Mouse (Mus musculus) forebrain, postnatal 0 days (tissue): ENCODE measurements around the gene Tecpr1. TPM values are rescaled to one million over a fixed set of nuclear protein-coding genes. Genes with fewer than 3 reads are reported as not detected.

Experiments
- ATAC-seq: fragments of 200-750 bp; cut with Nextera tagmentation; 2 replicates; pipeline ENCODE4 v1.8.0; 2017; ENCODE audit warnings: mild to moderate bottlenecking, moderate library complexity
- DNase-seq: peaks from one replicate; pipeline ENCODE4 v3.0.0-alpha.2; 2015
- H3K27ac ChIP-seq: fragments of 300-500 bp; sonication (generic); 2 replicates; pipeline ENCODE4 v1.5.1; 2014; ENCODE audit warnings: low read depth, mild to moderate bottlenecking, antibody characterized with exemption, low read length, moderate library complexity, mixed read lengths
- H3K27me3 ChIP-seq: fragments of 300-500 bp; sonication (generic); 2 replicates; pipeline ENCODE4 v1.6.1; 2014; ENCODE audit warnings: mild to moderate bottlenecking, low read length, mixed read lengths; ENCODE audit not compliant: insufficient read depth
- H3K36me3 ChIP-seq: fragments of 300-500 bp; sonication (generic); 2 replicates; pipeline ENCODE4 v1.6.1; 2014; ENCODE audit warnings: mild to moderate bottlenecking, moderate library complexity; ENCODE audit not compliant: insufficient read depth
- H3K4me1 ChIP-seq: fragments of 300-500 bp; sonication (generic); 2 replicates; pipeline ENCODE4 v1.6.1; 2014; ENCODE audit warnings: antibody characterized with exemption; ENCODE audit not compliant: insufficient read depth
- H3K4me2 ChIP-seq: fragments of 300-500 bp; sonication (generic); 2 replicates; pipeline ENCODE4 v1.6.1; 2014; ENCODE audit warnings: low read depth, mild to moderate bottlenecking, moderate library complexity
- H3K4me3 ChIP-seq: fragments of 300-500 bp; sonication (generic); 2 replicates; pipeline ENCODE4 v1.5.1; 2014; ENCODE audit warnings: low read depth, low read length, mixed read lengths
- H3K9ac ChIP-seq: fragments of 300-500 bp; sonication (generic); 2 replicates; pipeline ENCODE4 v1.6.1; 2014; ENCODE audit warnings: mild to moderate bottlenecking
- H3K9me3 ChIP-seq: fragments of 300-500 bp; sonication (generic); 2 replicates; pipeline ENCODE4 v1.6.1; 2016; ENCODE audit warnings: low read length
- CTCF ChIP-seq: sonication (generic); IDR thresholded peaks from 2 replicates; pipeline ENCODE4 v1.5.1; 2016; ENCODE audit warnings: antibody characterized with exemption, control low read depth, low read depth
- WGBS: fragments of 180-500 bp; shearing (Covaris S2); extraction: QIAGEN DNeasy Blood & Tissue Kit; methylation state at CpG from one replicate; pipeline ENCODE4 v1.1.7; 2014; 5-methylcytosine and 5-hydroxymethylcytosine counted together
- polyA plus RNA-seq: library from polyadenylated mRNA; unstranded; fragments of >200 nt; fragmentation: Nextera tagmentation; extraction: Ambion mirVana; gene quantifications from 2 replicates; pipeline ENCODE4 v1.2.1, GENCODE M21; 2015
- total RNA-seq: library from RNA; depleted of rRNA; stranded (reverse); fragments of >200 nt; gene quantifications from 2 replicates; pipeline ENCODE4 v1.2.3, GENCODE M21; 2014; rRNA removed

Gene Tecpr1
- total RNA-seq (55.9 and 57.7 TPM in 2 replicates), polyA plus RNA-seq (25.5 and 32.7 TPM in 2 replicates)

GRCm38 (mm10) chr5:144223503-144223862 lies at the start of gene Tecpr1:
TSS of gene Tecpr1 (minus strand) at chr5:144223615.
- ATAC-seq, result peak; percentile 98
- peak within 1 kb of the TSS; percentile 82 for H3K4me2 ChIP-seq
- H3K9me3 ChIP-seq, result no peaks in the 10 kb centered on the region
- no peaks in the 10 kb centered on the region for H3K27me3 ChIP-seq
- under 1% methylated on average over 37 of the region's 37 CpGs for WGBS
- peak within 1 kb of the TSS; percentile 80 for H3K27ac ChIP-seq
- H3K9ac ChIP-seq, result peak within 1 kb of the TSS; percentile 74
- H3K4me1 ChIP-seq, result peaks cover 3% of the 10 kb centered on the region; the same call in 1 of the 2 replicates
- peak; percentile 96 for DNase-seq
- H3K36me3 ChIP-seq, result no peaks in the 10 kb centered on the region; the same call in 1 of the 2 replicates
- peak; percentile 34; the same call in 1 of the 2 replicates for TF ChIP-seq CTCF
- H3K4me3 ChIP-seq, result peak within 1 kb of the TSS; percentile 89

- DNase-seq, result no peak
- H3K4me2 ChIP-seq, result no peak overlapping the region
- no peaks in the 10 kb centered on the region; the same call in 1 of the 2 replicates for H3K36me3 ChIP-seq
- no peak overlapping the region for H3K9ac ChIP-seq
- H3K9me3 ChIP-seq, result no peaks in the 10 kb centered on the region
- no peak overlapping the region for H3K4me3 ChIP-seq
- TF ChIP-seq CTCF, result no peak
- H3K4me1 ChIP-seq, result no peaks in the 10 kb centered on the region
- no peaks in the 10 kb centered on the region for H3K27me3 ChIP-seq
- 82% methylated on average over 5 of the region's 5 CpGs for WGBS
- H3K27ac ChIP-seq, result no peak overlapping the region
- ATAC-seq, result no peak
Measured at GRCm38 (mm10) chr5:144271772-144272171, 48.4 kb upstream of the Tecpr1 start.

GRCm38 (mm10) chr5:144271118-144271517 lies 47.7 kb upstream of the Tecpr1 start:
- Histone ChIP-seq H3K4me2 (no peak overlapping the region), H3K9ac (no peak overlapping the region), H3K27ac (no peak overlapping the region), H3K9me3 (no peaks in the 10 kb centered on the region), H3K4me1 (no peaks in the 10 kb centered on the region), H3K36me3 (peaks cover 6% of the 10 kb centered on the region), H3K27me3 (no peaks in the 10 kb centered on the region), H3K4me3 (no peak overlapping the region)
- WGBS, result 85% methylated on average over 3 of the region's 3 CpGs
- DNase-seq (no peak), ATAC-seq (no peak)
- no peak for TF ChIP-seq CTCF

GRCm38 (mm10) chr5:144270420-144270819 lies 47.0 kb upstream of the Tecpr1 start:
- H3K4me2 ChIP-seq, result no peak overlapping the region
- WGBS, result 92% methylated on average over 8 of the region's 8 CpGs

GRCm38 (mm10) chr5:144269926-144270325 lies 46.5 kb upstream of the Tecpr1 start:
- Histone ChIP-seq H3K9me3 (no peaks in the 10 kb centered on the region), H3K4me3 (no peak overlapping the region), H3K4me1 (no peaks in the 10 kb centered on the region), H3K9ac (no peak overlapping the region), H3K36me3 (peaks cover 9% of the 10 kb centered on the region), H3K4me2 (no peak overlapping the region), H3K27me3 (no peaks in the 10 kb centered on the region), H3K27ac (no peak overlapping the region)
- DNase-seq (no peak), ATAC-seq (no peak)
- TF ChIP-seq CTCF, result no peak
- WGBS, result 95% methylated on average over 7 of the region's 7 CpGs

More at GRCm38 (mm10) chr5:144270420-144270819, 47.0 kb upstream of the Tecpr1 start:
- Histone ChIP-seq H3K27ac (no peak overlapping the region), H3K9me3 (no peaks in the 10 kb centered on the region), H3K27me3 (no peaks in the 10 kb centered on the region), H3K4me1 (no peaks in the 10 kb centered on the region), H3K4me3 (no peak overlapping the region), H3K36me3 (peaks cover 9% of the 10 kb centered on the region), H3K9ac (no peak overlapping the region)
- DNase-seq (no peak), ATAC-seq (no peak)
- no peak for TF ChIP-seq CTCF

GRCm38 (mm10) chr5:144267535-144268241 lies 44.3 kb upstream of the Tecpr1 start:
- Histone ChIP-seq H3K9me3 (no peaks in the 10 kb centered on the region), H3K36me3 (peaks cover 16% of the 10 kb centered on the region), H3K4me3 (no peak overlapping the region), H3K4me1 (no peaks in the 10 kb centered on the region), H3K4me2 (no peak overlapping the region), H3K27ac (no peak overlapping the region), H3K9ac (no peak overlapping the region), H3K27me3 (no peaks in the 10 kb centered on the region)
- peak; percentile 29 for DNase-seq
- WGBS, result 74% methylated on average over 8 of the region's 8 CpGs
- no peak for TF ChIP-seq CTCF
- peak; percentile 23; the same call in 1 of the 2 replicates for ATAC-seq

- peaks cover 16% of the 10 kb centered on the region for H3K36me3 ChIP-seq
- no peaks in the 10 kb centered on the region for H3K9me3 ChIP-seq
- 83% methylated on average over 13 of the region's 13 CpGs for WGBS
- TF ChIP-seq CTCF, result no peak
- no peak for DNase-seq
- no peak overlapping the region for H3K27ac ChIP-seq
- no peak overlapping the region for H3K9ac ChIP-seq
- no peak overlapping the region for H3K4me3 ChIP-seq
- no peaks in the 10 kb centered on the region for H3K27me3 ChIP-seq
- H3K4me1 ChIP-seq, result peaks cover 9% of the 10 kb centered on the region
- no peak overlapping the region for H3K4me2 ChIP-seq
- ATAC-seq, result no peak
Measured at GRCm38 (mm10) chr5:144263496-144263895, 40.1 kb upstream of the Tecpr1 start.
